Mouse (Mus musculus): ENCODE data around the gene Pla2g4a.

GRCm38 (mm10) chr1:149921325-149921724 lies 39.8 kb downstream of the Pla2g4a start:
- TF ChIP-seq CTCF (IDR thresholded peaks at IDR 0.05; ENCODE audit: borderline replicate concordance, extremely low read depth, insufficient read depth, insufficient read length) (no peak), POLR2A (IDR thresholded peaks at IDR 0.05; ENCODE audit: borderline replicate concordance, extremely low read depth, insufficient read depth, insufficient read length, poor library complexity, severe bottlenecking) (no peak)

Measured in brain, embryonic 14.5 days (tissue).